Mouse (Mus musculus): ENCODE measurements around the gene Nfkbil1.

DNA sequence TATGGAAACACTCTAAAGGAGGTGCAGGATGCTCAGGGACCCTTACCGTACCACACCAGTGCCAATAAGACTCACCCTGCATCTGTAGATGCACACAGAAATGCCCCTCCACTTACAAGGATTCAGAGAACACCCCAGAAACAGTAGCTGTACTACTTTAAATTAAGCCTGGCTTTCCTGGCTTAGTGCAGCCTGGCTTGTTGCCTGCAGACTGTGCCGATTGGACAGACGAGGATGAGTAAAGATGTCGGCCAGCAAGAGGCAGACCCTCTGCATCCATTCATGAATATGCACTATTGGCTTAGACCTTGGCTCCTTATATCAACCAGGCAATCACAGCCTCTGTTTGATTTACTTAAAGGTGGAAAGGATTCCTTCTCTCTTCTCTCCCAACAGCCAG is 24.0 kb upstream of the Nfkbil1 start:
- no peak for TF ChIP-seq CTCF (IDR thresholded peaks at IDR 0.05; ENCODE audit: control insufficient read depth, insufficient read depth, insufficient replicate concordance, low read depth, low read length)
- no peak for TF ChIP-seq POLR2A (IDR thresholded peaks at IDR 0.05; ENCODE audit: control insufficient read depth, low read depth, low read length)
